Mouse (Mus musculus) inflammation-experienced regulatory T-cells (primary cell): ENCODE results near the gene Rbm8a. TPM values are rescaled to one million over a fixed set of nuclear protein-coding genes. Genes with fewer than 3 reads are reported as not detected.

Source experiments
- polyA plus RNA-seq, 2 experiments: library from polyadenylated mRNA; unstranded; fragments of 100-300 nt; shearing (Covaris generic); gene quantifications; one replicate each; pipeline ENCODE4 v1.2.1; 2017

The Rbm8a gene
- polyA plus RNA-seq = 100 to 1,000 TPM; 131 to 148 TPM

DNA sequence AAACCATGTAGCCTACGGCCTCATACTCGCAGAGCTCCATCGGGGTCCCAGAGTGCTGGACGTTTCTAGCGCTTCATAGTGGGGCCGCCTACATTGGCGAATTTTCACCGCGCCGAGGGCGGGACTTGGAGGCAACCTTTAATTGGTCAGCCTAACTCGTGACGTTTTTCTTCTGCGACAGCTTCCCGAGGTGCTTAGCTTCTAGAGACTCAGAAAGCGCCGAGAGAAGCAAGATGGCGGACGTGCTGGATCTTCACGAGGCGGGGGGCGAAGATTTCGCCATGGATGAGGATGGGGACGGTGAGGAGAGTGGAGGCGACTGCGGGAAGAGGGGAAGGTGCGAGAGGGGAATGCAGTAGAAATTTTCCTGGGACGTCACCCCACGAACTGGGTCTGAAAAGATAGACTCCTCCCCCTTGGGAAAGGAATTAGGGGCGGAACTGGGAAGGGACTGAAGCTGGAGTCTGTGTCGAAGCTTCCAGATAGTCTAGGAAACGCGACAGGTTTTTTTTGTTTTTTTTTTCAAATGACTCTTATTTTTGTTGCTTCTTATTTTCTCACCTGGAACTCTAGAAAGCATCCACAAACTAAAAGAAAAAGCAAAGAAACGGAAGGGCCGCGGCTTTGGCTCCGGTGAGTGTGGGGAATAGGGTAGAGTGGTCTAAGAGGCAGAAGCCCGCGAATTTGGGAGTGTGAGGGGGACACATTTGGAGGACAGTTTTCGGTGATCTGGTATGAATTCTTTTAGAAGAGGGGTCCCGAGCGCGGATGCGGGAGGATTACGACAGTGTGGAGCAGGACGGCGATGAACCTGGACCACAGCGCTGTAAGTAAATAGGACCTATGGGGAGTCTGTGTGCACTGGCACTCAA, at the start of gene Rbm8a:
Rbm8a (plus strand) TSS at position 205 of the 872 bp plus-strand sequence.

DNA sequence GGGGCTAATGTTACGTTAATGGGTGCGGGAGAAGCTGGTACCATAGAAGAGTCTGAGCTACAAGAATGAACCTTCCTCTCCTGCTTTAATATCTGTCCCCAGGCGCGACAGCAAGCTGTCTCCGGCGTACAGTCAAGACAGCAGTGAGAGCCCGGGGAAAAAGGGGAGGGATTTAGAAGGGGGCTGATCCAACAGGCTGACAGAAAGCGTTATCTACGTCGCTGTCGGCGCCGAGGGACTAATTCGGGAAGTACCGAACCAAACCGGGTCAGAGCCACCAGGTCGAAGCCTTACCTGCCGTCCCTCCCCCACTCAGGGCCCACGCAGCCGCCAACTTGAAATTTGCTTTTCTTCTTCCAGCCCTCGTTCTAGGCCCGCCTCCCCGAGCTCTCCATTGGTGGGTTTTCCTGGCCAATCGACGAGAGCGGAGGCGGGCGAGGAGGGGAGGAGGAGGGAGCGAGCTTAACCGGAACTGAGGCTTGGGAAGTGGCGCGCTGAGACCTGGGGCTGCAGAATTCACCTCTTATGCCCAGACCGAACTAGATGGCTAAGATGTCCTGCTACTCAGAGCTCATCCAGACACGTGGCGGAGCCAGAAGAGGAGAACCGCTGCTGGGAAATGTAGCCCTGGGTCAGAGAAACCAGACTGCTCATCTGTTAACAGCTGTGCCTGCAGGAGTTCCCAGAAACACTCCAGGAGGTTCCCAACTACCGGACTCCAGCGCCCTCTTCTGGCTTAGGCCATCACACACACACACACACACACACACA, 35.8 kb upstream of the Rbm8a start, which contains the start of gene Polr3gl:
Polr3gl (minus strand) TSS at position 392 of the 771 bp plus-strand sequence.

GRCm38 (mm10) chr3:96596228-96596707, 33.5 kb upstream of the Rbm8a start, which contains the start of gene Ankrd34a:
TSS of gene Ankrd34a (plus strand) at chr3:96596636.

DNA sequence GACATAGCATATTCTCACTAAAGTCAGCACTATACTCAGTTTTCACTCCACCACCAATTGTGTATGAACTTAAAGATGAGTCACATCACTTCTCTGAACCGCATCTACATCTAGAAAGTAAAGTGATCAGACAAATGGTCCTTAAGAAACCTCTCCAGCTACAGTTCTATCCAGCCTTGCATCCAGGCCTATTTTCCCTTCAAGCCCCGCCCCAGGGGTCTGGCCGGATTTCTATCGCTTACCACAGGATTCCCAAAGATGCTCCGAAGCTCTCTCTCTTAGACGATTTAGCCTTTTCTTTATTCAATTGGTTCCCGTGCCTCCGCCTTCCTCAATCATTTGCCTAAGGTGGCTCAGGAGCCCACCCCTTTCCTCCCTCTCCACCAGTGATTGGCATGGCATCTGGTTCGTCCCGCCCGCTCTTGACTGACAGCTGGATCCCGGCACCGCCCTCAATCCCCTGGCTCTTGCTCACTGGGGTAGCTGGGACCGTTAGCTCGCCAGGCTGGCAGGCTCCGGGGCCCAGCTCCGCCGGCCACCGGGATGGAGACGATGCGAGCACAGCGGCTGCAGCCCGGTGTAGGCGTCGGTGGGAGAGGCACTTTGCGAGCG, 29.0 kb upstream of the Rbm8a start, which contains the start of gene Lix1l:
Lix1l (plus strand) TSS at position 511 of the 612 bp plus-strand sequence.

DNA sequence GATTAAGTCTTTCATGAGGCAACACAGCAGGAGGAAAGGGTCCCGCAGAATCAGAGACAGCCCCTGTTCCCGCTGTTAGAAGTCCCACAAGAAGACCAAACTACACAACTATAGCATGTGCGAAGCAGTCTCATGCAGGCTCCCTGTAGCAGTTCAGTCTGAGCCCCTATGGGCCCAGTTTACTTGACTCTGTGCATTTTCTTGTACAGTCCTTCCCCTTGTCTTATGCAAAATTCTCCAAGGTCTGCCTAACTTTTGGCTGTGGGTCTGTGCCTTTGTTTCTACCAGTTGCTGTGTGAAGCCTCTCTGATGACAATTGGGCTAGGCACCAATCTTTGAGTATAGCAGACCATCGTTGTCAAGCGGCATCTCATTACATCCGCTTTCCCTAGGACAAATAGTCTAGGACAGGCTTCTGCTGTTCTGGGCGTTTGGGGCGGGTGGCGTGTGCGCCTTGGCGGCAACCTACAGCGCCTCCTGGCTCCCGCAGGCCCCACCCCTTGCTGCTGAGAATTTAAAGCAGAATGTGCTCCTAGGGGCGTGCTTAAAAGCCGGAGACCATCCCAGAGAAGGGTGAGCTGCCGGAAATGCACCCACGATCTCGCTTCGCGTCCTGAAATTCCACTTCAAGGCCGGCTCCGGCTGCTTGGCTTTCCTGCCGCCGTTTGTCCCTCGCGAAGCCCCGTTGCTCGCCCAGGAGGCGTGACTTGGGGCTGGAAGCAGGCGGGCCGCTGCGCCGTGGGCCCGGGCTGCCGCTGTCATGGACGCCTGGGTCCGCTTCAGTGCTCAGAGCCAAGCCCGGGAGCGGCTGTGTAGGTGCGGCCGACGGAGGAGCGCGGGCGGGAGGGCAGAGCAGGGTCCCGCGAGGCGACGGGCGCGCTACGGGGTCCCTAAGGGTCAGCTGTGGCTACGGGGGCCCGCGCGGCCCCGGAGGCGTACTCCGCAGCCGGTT, 5.5 kb downstream of the Rbm8a start, which contains the start of the genes Pex11b and Gm42957:
Pex11b (plus strand) TSS at position 449 of the 952 bp plus-strand sequence.
Gm42957 (plus strand) TSS at position 547 of the 952 bp plus-strand sequence.

GRCm38 (mm10) chr3:96645018-96645649, 15.4 kb downstream of the Rbm8a start, which contains the start of gene Itga10:
TSS of gene Itga10 (plus strand) at chr3:96645584.

DNA sequence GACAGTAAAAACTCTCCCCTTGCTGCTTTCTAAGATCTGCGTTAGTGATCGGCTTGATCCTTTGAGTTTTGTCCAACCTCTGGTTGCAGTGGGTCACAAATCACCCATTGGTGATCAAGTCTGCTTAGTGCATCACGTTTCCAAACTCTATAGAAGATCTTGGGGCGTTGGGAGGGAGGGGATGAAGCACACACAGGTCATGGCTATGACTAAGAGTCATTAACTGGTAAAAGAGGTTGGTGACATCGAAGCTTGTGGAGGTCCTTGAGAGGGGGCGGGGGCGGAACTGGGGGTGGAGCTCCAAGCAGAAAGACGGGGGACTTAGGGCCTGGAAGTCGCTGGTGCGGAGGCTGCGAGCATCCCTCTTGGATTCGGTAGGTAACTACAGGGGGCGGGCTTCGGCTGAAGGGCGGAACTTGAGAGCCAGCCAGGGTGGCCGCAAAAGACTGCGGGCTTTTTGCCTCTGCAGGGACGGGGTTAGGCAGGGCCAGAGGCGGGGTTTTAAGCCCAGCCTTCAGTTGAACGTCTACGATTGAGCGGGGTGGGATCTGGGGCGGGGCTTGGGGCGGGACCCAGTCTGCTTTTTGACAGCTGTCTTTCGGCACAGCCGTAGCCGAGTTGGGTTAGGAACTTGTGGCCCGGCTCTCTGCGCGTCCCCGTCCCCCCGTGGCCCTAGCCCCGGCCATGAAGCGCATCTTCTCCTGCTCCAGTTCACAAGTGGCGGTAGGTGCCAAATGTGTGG, 40.2 kb downstream of the Rbm8a start, which contains the start of gene Ankrd35:
Ankrd35 (plus strand) TSS at position 405 of the 742 bp plus-strand sequence.

Other genes starting within 250 kb of the Rbm8a start
- 1 to 10 TPM in 1 of 2 experiments, not detected in 1; 1.5 TPM for gene BC107364, start 177.6 kb upstream of the Rbm8a start, polyA plus RNA-seq
- gene Hfe2, start 104.8 kb upstream of the Rbm8a start, polyA plus RNA-seq = under 1 TPM; 0.30 to 0.73 TPM
- gene Txnip, start 72.0 kb upstream of the Rbm8a start, polyA plus RNA-seq = 100 to 1,000 TPM; 658 to 845 TPM
- gene Gm16253, start 52.9 kb upstream of the Rbm8a start, polyA plus RNA-seq = under 1 TPM in 1 of 2 experiments, not detected in 1; 0.82 TPM
- 10 to 100 TPM; 15.7 to 29.1 TPM for gene Polr3gl, start 35.8 kb upstream of the Rbm8a start, polyA plus RNA-seq
- gene Ankrd34a, start 33.3 kb upstream of the Rbm8a start, polyA plus RNA-seq = under 1 TPM in 1 of 2 experiments, not detected in 1; 0.16 TPM
- under 1 TPM; 0.24 to 0.44 TPM for gene Lix1l, start 28.8 kb upstream of the Rbm8a start, polyA plus RNA-seq
- gene Pex11b, start 5.4 kb downstream of the Rbm8a start, polyA plus RNA-seq = 10 to 100 TPM; 47.2 to 47.4 TPM
- under 1 TPM; 0.06 to 0.69 TPM for gene Gm42957, start 5.5 kb downstream of the Rbm8a start, polyA plus RNA-seq
- gene Itga10, start 15.7 kb downstream of the Rbm8a start, polyA plus RNA-seq = under 1 TPM; 0.20 to 0.42 TPM
- gene Ankrd35, start 40.2 kb downstream of the Rbm8a start, polyA plus RNA-seq = 1 to 10 TPM in 1 of 2 experiments, under 1 TPM in 1; 0.06 to 1.1 TPM
- gene Pias3, start 66.5 kb downstream of the Rbm8a start, polyA plus RNA-seq = 10 to 100 TPM; 20.4 to 28.3 TPM
- gene Nudt17, start 78.6 kb downstream of the Rbm8a start, polyA plus RNA-seq = under 1 TPM; 0.75 to 0.86 TPM
- gene Polr3c, start 97.7 kb downstream of the Rbm8a start, polyA plus RNA-seq = 10 to 100 TPM; 66.7 to 79.7 TPM
- gene Rnf115, start 97.7 kb downstream of the Rbm8a start, polyA plus RNA-seq = 100 to 1,000 TPM; 112 to 130 TPM
- under 1 TPM; 0.24 to 0.43 TPM for gene Pdzk1, start 199.4 kb downstream of the Rbm8a start, polyA plus RNA-seq
- gene Cd160, start 199.4 kb downstream of the Rbm8a start, polyA plus RNA-seq = 10 to 100 TPM; 15.8 to 21.4 TPM